Comparison of ENCODE assay signal across 8 mouse cellular contexts in genomic region chr10:97312978-97313377, GRCm38 (mm10).
DNase-seq lines count a peak whose midpoint lies in the region; ATAC-seq and TF ChIP-seq lines count a peak whose summit lies in the region.

No protein-coding gene starts in this region.

- H3K79me2 ChIP-seq in MEL (ENCODE audit: control insufficient read depth, insufficient read depth, low read length, poor library complexity), result no peaks in the 10 kb centered on the region

- DNase-seq in MEL (ENCODE audit: low read depth, low spot score), result peak; percentile 89
- DNase-seq in cerebellum, adult 2 months, result peak; percentile 94 to 97
- peak; percentile 96 for DNase-seq in forelimb bud, embryonic 11.5 days (ENCODE audit: low read depth, low spot score)
- peak; percentile 93 for DNase-seq in layer of hippocampus, adult 9-10 months (ENCODE audit: low spot score)
- DNase-seq in ovary, postnatal 10 days (ENCODE audit: low spot score), result peak; percentile 85
- peak; percentile 84 to 96 for DNase-seq in thymus, postnatal 10 days (ENCODE audit: low spot score in 2 of 2)

- under 1% methylated on average over 17 of the region's 17 CpGs for WGBS in cerebellum, adult 2 months
- under 1% methylated on average over 17 of the region's 17 CpGs for WGBS in lung, embryonic 16.5 days

- no peak overlapping the region for H3K27ac ChIP-seq in MEL (ENCODE audit: control insufficient read depth, low read depth, low read length)
- H3K27ac ChIP-seq in cerebellum, adult 2 months (ENCODE audit: insufficient read depth, low read length), result peak overlapping the region; percentile 95; the same call in 1 of the 2 replicates
- peak overlapping the region; percentile 97 for H3K27ac ChIP-seq in lung, embryonic 16.5 days (ENCODE audit: low read length)

- TF ChIP-seq EP300 in MEL (IDR thresholded peaks at IDR 0.05; ENCODE audit: low read depth in 1 of 2, low read length in 2 of 2), result no peak

- H3K4me2 ChIP-seq in lung, embryonic 16.5 days (ENCODE audit: low read depth, low read length), result peak overlapping the region; percentile 72

- H3K9me3 ChIP-seq in MEL (replicated peaks; ENCODE audit: insufficient read depth, low read length), result no peaks in the 10 kb centered on the region
- H3K9me3 ChIP-seq in lung, embryonic 16.5 days (ENCODE audit: control insufficient read depth, low read length), result no peaks in the 10 kb centered on the region

- peaks cover 0 to 7% of the 10 kb centered on the region in 2 experiments; a peak in 2 of 4 replicates for H3K36me3 ChIP-seq in MEL (ENCODE audit: control insufficient read depth in 1 of 2, insufficient read depth in 2 of 2, low read length in 2 of 2)
- H3K36me3 ChIP-seq in lung, embryonic 16.5 days (ENCODE audit: control insufficient read depth, insufficient read depth, low read length), result no peaks in the 10 kb centered on the region

- TF ChIP-seq RAD21 in MEL (IDR thresholded peaks at IDR 0.05; ENCODE audit: low read depth, low read length), result peak; percentile 76

- ATAC-seq in hematopoietic stem cell, adult 5-6 weeks (replicated peaks in 1 of 2; ENCODE audit: insufficient read depth in 1 of 2, low FRiP score in 2 of 2, low TSS enrichment in 1 of 2, low read depth in 1 of 2, poor library complexity in 2 of 2, severe bottlenecking in 2 of 2), result peak; percentile 88 to 92
- ATAC-seq in lung, embryonic 16.5 days (ENCODE audit: low read depth), result peak; percentile 90

- no peaks in the 10 kb centered on the region for H3K27me3 ChIP-seq in MEL (ENCODE audit: control insufficient read depth in 1 of 2, insufficient read depth in 2 of 2, low read length in 2 of 2)
- H3K27me3 ChIP-seq in cerebellum, adult 2 months (ENCODE audit: control insufficient read depth, insufficient read depth, low read length), result no peaks in the 10 kb centered on the region
- no peaks in the 10 kb centered on the region for H3K27me3 ChIP-seq in lung, embryonic 16.5 days (ENCODE audit: control insufficient read depth, insufficient read depth, low read depth, low read length)

- peak; percentile 68 to 92 (median 82) for TF ChIP-seq CTCF in MEL (IDR thresholded peaks at IDR 0.05 in 2 of 3, conservative IDR thresholded peaks at IDR 0.05 in 1 of 3; ENCODE audit: control insufficient read depth in 1 of 3, insufficient read depth in 1 of 3, low read depth in 2 of 3, low read length in 3 of 3, poor library complexity in 1 of 3, severe bottlenecking in 1 of 3)
- TF ChIP-seq CTCF in cerebellum, adult 2 months (IDR thresholded peaks at IDR 0.05; ENCODE audit: borderline replicate concordance, insufficient read depth, low read depth, low read length), result peak; percentile 85

- TF ChIP-seq POLR2A in MEL (IDR thresholded peaks at IDR 0.05; ENCODE audit: control insufficient read depth in 1 of 2, insufficient read depth in 1 of 2, low read depth in 1 of 2, low read length in 2 of 2, poor library complexity in 1 of 2), result no peak
- no peak for TF ChIP-seq POLR2A in cerebellum, adult 2 months (IDR thresholded peaks at IDR 0.05; ENCODE audit: borderline replicate concordance, insufficient read depth, low read length)

- H3K4me1 ChIP-seq in MEL (ENCODE audit: control insufficient read depth in 1 of 2, insufficient read depth in 2 of 2, low read length in 2 of 2), result no peaks in the 10 kb centered on the region
- no peaks in the 10 kb centered on the region; the same call in 1 of the 2 replicates for H3K4me1 ChIP-seq in cerebellum, adult 2 months (ENCODE audit: control insufficient read depth, insufficient read depth, low read length)
- H3K4me1 ChIP-seq in lung, embryonic 16.5 days (replicated peaks; ENCODE audit: control insufficient read depth, insufficient read depth, low read length), result peaks cover 12% of the 10 kb centered on the region

- H3K4me3 ChIP-seq in MEL (ENCODE audit: control insufficient read depth in 1 of 2, insufficient read depth in 1 of 2, low read depth in 2 of 2, low read length in 2 of 2), result peak overlapping the region; percentile 41 to 63
- peak overlapping the region; percentile 70 for H3K4me3 ChIP-seq in cerebellum, adult 2 months (replicated peaks; ENCODE audit: insufficient read depth, low read depth, low read length)
- peak overlapping the region; percentile 53 for H3K4me3 ChIP-seq in lung, embryonic 16.5 days (ENCODE audit: low read length)

- peak overlapping the region; percentile 23; the same call in 1 of the 2 replicates for H3K9ac ChIP-seq in MEL (ENCODE audit: control insufficient read depth, low read depth, low read length, poor library complexity, severe bottlenecking)
- H3K9ac ChIP-seq in lung, embryonic 16.5 days (ENCODE audit: low read length), result peak overlapping the region; percentile 70

TF ChIP-seq in MEL, 35 proteins besides CTCF, POLR2A, EP300 and RAD21:
- TF ChIP-seq HCFC1 (IDR thresholded peaks at IDR 0.05; ENCODE audit: low read depth, low read length) (0 out of 2 replicates have a peak, but pooled peaks have one; percentile 33), SMC3 (IDR thresholded peaks at IDR 0.05; ENCODE audit: low read depth, low read length) (peak; percentile 74), SIN3A (IDR thresholded peaks at IDR 0.05; ENCODE audit: low read length) (no peak), ELF1 (IDR thresholded peaks at IDR 0.05; ENCODE audit: low read depth, low read length) (peak; percentile 52; the same call in 1 of the 2 replicates), GATA1 (IDR thresholded peaks at IDR 0.05; ENCODE audit: low read depth, low read length) (no peak), KAT2A (conservative IDR thresholded peaks at IDR 0.05; ENCODE audit: low read depth, low read length) (no peak), ZC3H11A (IDR thresholded peaks at IDR 0.05; ENCODE audit: low read depth, low read length) (peak; percentile 47)
TF ChIP-seq in MEL: peak in this region for 4.
